Mouse (Mus musculus) layer of hippocampus, adult 9-11 months (tissue): ENCODE data around the gene Gm17019.
"Not testable (repeated sequence)": the region's sequence is repeated elsewhere in the genome, so short reads cannot be mapped to it uniquely, and the experiment has no call there.

ENCODE experiments used
- DNase-seq: peaks from one replicate; pipeline ENCODE4 v3.0.0; 2022

Gene Gm17019

DNA sequence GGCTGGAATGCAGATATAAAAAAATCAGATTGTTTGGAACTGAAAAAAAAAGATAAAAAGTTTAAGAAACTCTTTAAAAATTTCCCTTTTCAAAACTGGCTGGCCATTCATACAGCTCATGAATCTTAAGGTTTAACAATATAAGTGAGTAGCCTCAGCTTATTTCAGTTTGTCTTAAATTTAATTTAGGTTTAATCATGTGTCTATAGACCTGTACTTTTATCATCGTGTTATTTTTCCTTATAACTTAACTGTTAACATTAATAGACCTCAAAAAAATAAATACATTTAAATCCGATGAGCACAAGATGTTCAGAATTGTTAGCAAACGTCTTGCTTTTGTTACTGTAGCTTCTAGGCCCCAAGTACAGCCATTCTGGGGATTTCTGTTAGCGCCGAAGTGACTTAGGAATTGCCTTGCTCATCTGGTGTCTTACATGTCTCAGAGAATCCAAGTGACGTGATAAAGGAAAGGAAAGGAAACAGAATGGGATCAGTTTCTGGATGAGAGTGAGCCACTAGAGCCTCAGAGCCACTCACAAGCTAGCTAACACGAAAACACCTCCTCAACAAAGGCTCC is 36.0 kb downstream of the Gm17019 start:
- DNase-seq, result not testable (repeated sequence)

DNA sequence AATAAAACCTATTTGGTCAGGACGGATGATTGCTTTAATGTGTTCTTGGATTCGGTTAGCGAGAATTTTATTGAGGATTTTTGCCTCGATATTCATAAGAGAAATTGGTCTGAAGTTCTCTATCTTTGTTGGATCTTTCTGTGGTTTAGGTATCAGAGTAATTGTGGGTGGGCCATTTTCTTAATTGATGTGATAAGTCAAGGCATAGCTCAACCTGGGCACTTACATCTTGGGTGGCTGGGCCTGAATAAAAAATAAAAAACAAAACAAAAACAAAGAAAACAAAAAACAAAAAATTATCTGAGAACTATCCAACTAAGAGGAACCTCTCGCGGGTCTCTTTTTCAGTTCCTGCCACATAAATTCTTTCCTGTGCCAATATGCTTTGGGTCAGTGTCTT is 38.7 kb downstream of the Gm17019 start:
- not testable (repeated sequence) for DNase-seq

DNA sequence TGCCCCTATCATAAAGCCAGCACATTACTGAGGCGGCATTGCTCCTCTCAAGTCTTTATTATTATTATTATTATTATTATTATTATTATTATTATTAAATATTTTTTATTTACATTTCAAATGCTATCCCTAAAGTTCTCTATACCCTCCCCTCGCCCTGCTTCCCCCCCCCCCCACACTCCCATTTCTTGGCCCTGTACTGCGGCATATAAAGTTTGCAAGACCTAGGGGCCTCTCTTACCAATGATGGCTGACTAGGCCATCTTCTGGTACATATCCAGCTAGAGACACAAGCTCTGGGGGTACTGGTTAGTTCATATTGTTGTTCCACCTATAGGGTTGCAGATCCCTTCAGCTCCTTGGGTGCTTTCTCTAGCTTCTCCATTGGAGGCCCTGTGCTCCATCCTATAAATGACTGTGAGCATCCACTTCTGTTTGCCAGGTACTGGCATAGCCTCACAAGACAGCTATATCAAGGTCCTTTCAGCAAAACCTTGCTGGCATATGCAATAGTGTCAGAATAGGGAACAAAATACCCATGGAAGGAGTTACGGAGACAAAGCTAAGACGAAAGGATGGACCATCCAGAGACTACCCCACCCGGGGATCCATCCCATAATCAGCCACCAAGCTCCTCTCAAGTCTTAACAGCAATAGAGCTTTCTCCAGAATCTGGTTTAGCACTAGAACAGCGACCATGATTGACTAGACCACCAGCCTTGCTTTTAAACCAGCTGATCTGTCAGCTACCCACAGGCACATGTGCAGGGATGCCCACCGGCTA is 42.2 kb downstream of the Gm17019 start:
- not testable (repeated sequence) for DNase-seq

- DNase-seq, result not testable (repeated sequence)
Measured at GRCm38 (mm10) chr5:14986649-14987387, 46.0 kb downstream of the Gm17019 start.
